Mouse (Mus musculus): ENCODE measurements at regions not wholly inside any gene's neighbourhood (a gene's known extent, or its start where the extent isn't known, plus 50 kb on each side); places are given as distances from the start of the nearest gene placed in this dataset.
A peak's percentile ranks its signal among the peaks of the same experiment; 100 is the strongest.
"Not testable (repeated sequence)": the region's sequence is repeated elsewhere in the genome, so short reads cannot be mapped to it uniquely, and the experiment has no call there.

DNA sequence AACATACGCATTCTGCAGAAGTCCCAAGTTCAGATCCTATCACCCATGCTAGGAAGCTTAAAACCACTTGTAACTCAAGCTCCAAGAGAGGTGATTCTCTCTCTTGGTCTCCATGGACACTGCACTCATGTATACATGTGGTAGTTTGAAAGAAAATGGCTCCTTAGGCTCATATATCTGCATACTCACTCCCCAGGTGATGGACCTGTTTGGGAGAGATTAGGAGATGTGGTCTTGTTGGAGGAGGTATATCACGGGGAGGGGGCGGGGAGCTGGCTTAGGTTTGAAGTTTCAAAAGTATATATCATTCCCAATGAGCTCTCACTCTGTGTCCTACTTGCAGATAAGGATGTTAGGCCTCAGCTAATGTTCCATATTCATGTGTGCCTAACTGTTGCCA is 103.9 kb upstream of the Tbl1x start:
- H3K27me3 ChIP-seq (ENCODE audit: insufficient read depth, low read length) = no peaks in the 10 kb centered on the region
- H3K9me3 ChIP-seq (ENCODE audit: low read length) = no peaks in the 10 kb centered on the region
- H3K27ac ChIP-seq (ENCODE audit: low read length) = no peak overlapping the region
- no peaks in the 10 kb centered on the region for H3K4me1 ChIP-seq (ENCODE audit: insufficient read depth, low read length)
- no peak overlapping the region for H3K9ac ChIP-seq (replicated peaks; ENCODE audit: low read length)
- H3K4me3 ChIP-seq (ENCODE audit: low read length) = no peak overlapping the region
- WGBS = 87% methylated on average over 3 of the region's 3 CpGs
- H3K36me3 ChIP-seq (ENCODE audit: insufficient read depth, low read length) = no peaks in the 10 kb centered on the region
- no peak overlapping the region for H3K4me2 ChIP-seq (replicated peaks; ENCODE audit: low read depth, low read length)
- ATAC-seq (ENCODE audit: low FRiP score, low TSS enrichment) = no peak

GRCm38 (mm10) chrX:77407925-77408324 is 102.9 kb upstream of the Tbl1x start:
- no peak for ATAC-seq (ENCODE audit: low FRiP score, low TSS enrichment)
- H3K36me3 ChIP-seq (ENCODE audit: insufficient read depth, low read length) = no peaks in the 10 kb centered on the region
- H3K4me2 ChIP-seq (replicated peaks; ENCODE audit: low read depth, low read length) = no peak overlapping the region
- no peaks in the 10 kb centered on the region for H3K4me1 ChIP-seq (ENCODE audit: insufficient read depth, low read length)
- H3K9me3 ChIP-seq (ENCODE audit: low read length) = no peaks in the 10 kb centered on the region
- H3K27ac ChIP-seq (ENCODE audit: low read length) = no peak overlapping the region
- H3K4me3 ChIP-seq (ENCODE audit: low read length) = no peak overlapping the region
- H3K27me3 ChIP-seq (ENCODE audit: insufficient read depth, low read length) = no peaks in the 10 kb centered on the region
- no peak overlapping the region for H3K9ac ChIP-seq (replicated peaks; ENCODE audit: low read length)
- WGBS = 58% methylated on average over 3 of the region's 3 CpGs

DNA sequence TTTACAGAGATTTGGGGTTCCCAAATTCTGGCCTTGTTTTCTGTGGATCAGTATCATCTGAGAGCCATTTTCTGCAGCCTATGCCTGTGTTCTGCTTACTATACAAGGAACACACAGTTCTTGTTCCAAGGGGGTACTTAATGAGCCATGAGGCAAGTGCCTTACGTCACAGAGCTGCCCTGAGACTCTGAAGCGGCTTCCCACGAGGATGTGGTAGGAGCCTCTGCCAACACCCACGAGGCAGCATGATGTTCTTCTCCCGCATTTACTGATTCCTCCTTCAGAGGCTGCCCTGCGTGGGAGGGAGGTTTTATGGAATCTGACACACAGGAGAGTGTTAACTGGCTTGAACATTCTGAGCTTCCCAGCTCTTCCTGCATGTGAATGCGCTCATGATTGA is 101.4 kb upstream of the Tbl1x start:
- no peak overlapping the region for H3K9ac ChIP-seq (replicated peaks; ENCODE audit: low read length)
- WGBS = 50% methylated on average over 7 of the region's 7 CpGs
- no peak overlapping the region for H3K27ac ChIP-seq (ENCODE audit: low read length)
- no peak overlapping the region for H3K4me2 ChIP-seq (replicated peaks; ENCODE audit: low read depth, low read length)
- no peaks in the 10 kb centered on the region for H3K36me3 ChIP-seq (ENCODE audit: insufficient read depth, low read length)
- peak; percentile 77 for ATAC-seq (ENCODE audit: low FRiP score, low TSS enrichment)
- H3K9me3 ChIP-seq (ENCODE audit: low read length) = no peaks in the 10 kb centered on the region
- H3K27me3 ChIP-seq (ENCODE audit: insufficient read depth, low read length) = no peaks in the 10 kb centered on the region
- H3K4me3 ChIP-seq (ENCODE audit: low read length) = no peak overlapping the region
- no peaks in the 10 kb centered on the region for H3K4me1 ChIP-seq (ENCODE audit: insufficient read depth, low read length)

GRCm38 (mm10) chrX:77410812-77411211 is 100.0 kb upstream of the Tbl1x start:
- Histone ChIP-seq H3K27me3 (ENCODE audit: insufficient read depth, low read length) (no peaks in the 10 kb centered on the region), H3K27ac (ENCODE audit: low read length) (no peak overlapping the region), H3K4me3 (ENCODE audit: low read length) (no peak overlapping the region), H3K9ac (replicated peaks; ENCODE audit: low read length) (no peak overlapping the region), H3K4me2 (replicated peaks; ENCODE audit: low read depth, low read length) (no peak overlapping the region), H3K9me3 (ENCODE audit: low read length) (no peaks in the 10 kb centered on the region), H3K36me3 (ENCODE audit: insufficient read depth, low read length) (no peaks in the 10 kb centered on the region), H3K4me1 (ENCODE audit: insufficient read depth, low read length) (no peaks in the 10 kb centered on the region)
- ATAC-seq (ENCODE audit: low FRiP score, low TSS enrichment) = no peak

GRCm38 (mm10) chrX:77414156-77414555 is 96.7 kb upstream of the Tbl1x start:
- no peak for ATAC-seq (ENCODE audit: low FRiP score, low TSS enrichment)
- Histone ChIP-seq H3K9ac (replicated peaks; ENCODE audit: low read length) (no peak overlapping the region), H3K27me3 (ENCODE audit: insufficient read depth, low read length) (no peaks in the 10 kb centered on the region), H3K9me3 (ENCODE audit: low read length) (no peaks in the 10 kb centered on the region), H3K27ac (ENCODE audit: low read length) (0 out of 2 replicates have a peak overlapping the region, but pooled peaks have one; percentile 24), H3K4me3 (ENCODE audit: low read length) (no peak overlapping the region), H3K4me2 (replicated peaks; ENCODE audit: low read depth, low read length) (no peak overlapping the region), H3K36me3 (ENCODE audit: insufficient read depth, low read length) (no peaks in the 10 kb centered on the region), H3K4me1 (ENCODE audit: insufficient read depth, low read length) (no peaks in the 10 kb centered on the region)

DNA sequence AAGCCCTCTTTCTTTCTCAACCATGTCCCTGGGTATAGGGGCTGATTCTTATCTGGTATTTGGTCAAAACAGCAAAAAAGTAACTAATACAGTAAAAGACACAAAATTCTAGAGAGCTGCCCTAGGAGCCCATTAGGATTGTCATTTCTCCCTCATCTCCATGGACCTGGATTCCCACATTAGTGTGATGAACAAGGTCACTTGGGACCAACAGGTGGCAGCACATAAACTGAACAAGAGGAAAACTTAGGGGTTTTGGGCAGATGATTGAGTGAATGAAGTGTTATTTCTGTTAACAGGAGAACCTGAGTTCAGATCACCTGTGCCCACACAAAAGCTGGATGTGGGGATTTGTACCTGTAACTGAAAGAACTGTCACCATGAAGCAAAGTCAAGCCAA is 93.0 kb upstream of the Tbl1x start:
- Histone ChIP-seq H3K9me3 (ENCODE audit: low read length) (no peaks in the 10 kb centered on the region), H3K9ac (replicated peaks; ENCODE audit: low read length) (no peak overlapping the region)
- no peak for ATAC-seq (ENCODE audit: low FRiP score, low TSS enrichment)

GRCm38 (mm10) chrX:77422206-77422605 is 88.6 kb upstream of the Tbl1x start:
- no peaks in the 10 kb centered on the region for H3K27me3 ChIP-seq (ENCODE audit: insufficient read depth, low read length)
- H3K9ac ChIP-seq (replicated peaks; ENCODE audit: low read length) = no peak overlapping the region
- no peaks in the 10 kb centered on the region for H3K9me3 ChIP-seq (ENCODE audit: low read length)
- H3K4me3 ChIP-seq (ENCODE audit: low read length) = no peak overlapping the region
- H3K4me1 ChIP-seq (ENCODE audit: insufficient read depth, low read length) = no peaks in the 10 kb centered on the region
- WGBS = 38% methylated on average over 2 of the region's 2 CpGs
- H3K4me2 ChIP-seq (replicated peaks; ENCODE audit: low read depth, low read length) = no peak overlapping the region
- H3K36me3 ChIP-seq (ENCODE audit: insufficient read depth, low read length) = no peaks in the 10 kb centered on the region
- ATAC-seq (ENCODE audit: low FRiP score, low TSS enrichment) = no peak
- no peak overlapping the region for H3K27ac ChIP-seq (ENCODE audit: low read length)

More for the DNA sequence above, 93.0 kb upstream of the Tbl1x start:
- Histone ChIP-seq H3K4me2 (replicated peaks; ENCODE audit: low read depth, low read length) (no peak overlapping the region), H3K4me3 (ENCODE audit: low read length) (no peak overlapping the region), H3K27ac (ENCODE audit: low read length) (no peak overlapping the region), H3K4me1 (ENCODE audit: insufficient read depth, low read length) (no peaks in the 10 kb centered on the region), H3K36me3 (ENCODE audit: insufficient read depth, low read length) (no peaks in the 10 kb centered on the region), H3K27me3 (ENCODE audit: insufficient read depth, low read length) (no peaks in the 10 kb centered on the region)

- Histone ChIP-seq H3K9me3 (ENCODE audit: low read length) (no peaks in the 10 kb centered on the region), H3K4me3 (ENCODE audit: low read length) (no peak overlapping the region), H3K36me3 (ENCODE audit: insufficient read depth, low read length) (no peaks in the 10 kb centered on the region), H3K27ac (ENCODE audit: low read length) (no peak overlapping the region), H3K4me1 (ENCODE audit: insufficient read depth, low read length) (no peaks in the 10 kb centered on the region), H3K9ac (replicated peaks; ENCODE audit: low read length) (no peak overlapping the region), H3K27me3 (ENCODE audit: insufficient read depth, low read length) (no peaks in the 10 kb centered on the region), H3K4me2 (replicated peaks; ENCODE audit: low read depth, low read length) (no peak overlapping the region)
- WGBS = 89% methylated on average over 3 of the region's 3 CpGs
- ATAC-seq (ENCODE audit: low FRiP score, low TSS enrichment) = no peak
These were observed 85.8 kb upstream of the Tbl1x start for GRCm38 (mm10) chrX:77424792-77425727.

- not testable (repeated sequence) for H3K4me1 ChIP-seq (ENCODE audit: insufficient read depth, low read length); H3K4me3 ChIP-seq (ENCODE audit: low read length); H3K27me3 ChIP-seq (ENCODE audit: insufficient read depth, low read length); ATAC-seq (ENCODE audit: low FRiP score, low TSS enrichment); H3K36me3 ChIP-seq (ENCODE audit: insufficient read depth, low read length); H3K4me2 ChIP-seq (replicated peaks; ENCODE audit: low read depth, low read length); H3K9ac ChIP-seq (replicated peaks; ENCODE audit: low read length); H3K9me3 ChIP-seq (ENCODE audit: low read length); H3K27ac ChIP-seq (ENCODE audit: low read length)
- WGBS = 72% methylated on average over 3 of the region's 3 CpGs
These were observed 85.1 kb upstream of the Tbl1x start for GRCm38 (mm10) chrX:77425728-77426102.

DNA sequence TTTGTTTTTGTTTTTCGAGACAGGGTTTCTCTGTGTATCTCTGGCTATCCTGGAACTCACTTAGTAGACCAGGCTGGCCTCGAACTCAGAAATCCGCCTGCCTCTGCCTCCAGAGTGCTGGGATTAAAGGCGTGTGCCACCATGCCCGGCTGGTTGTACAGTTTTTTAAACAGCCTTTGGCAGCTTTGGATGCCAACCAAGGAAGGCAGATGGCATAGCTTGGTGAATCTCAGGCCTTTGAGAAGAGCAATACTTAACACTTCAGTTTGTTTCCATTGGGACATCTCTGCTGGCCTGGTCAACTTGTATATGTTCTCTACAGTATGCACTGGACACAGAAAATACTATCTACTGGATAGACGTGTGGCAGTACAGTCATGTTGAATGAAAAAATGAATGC is 84.0 kb upstream of the Tbl1x start:
- not testable (repeated sequence) for H3K4me3 ChIP-seq (ENCODE audit: low read length); H3K4me1 ChIP-seq (ENCODE audit: insufficient read depth, low read length); H3K27ac ChIP-seq (ENCODE audit: low read length); ATAC-seq (ENCODE audit: low FRiP score, low TSS enrichment); H3K36me3 ChIP-seq (ENCODE audit: insufficient read depth, low read length); H3K9ac ChIP-seq (replicated peaks; ENCODE audit: low read length); H3K9me3 ChIP-seq (ENCODE audit: low read length); H3K27me3 ChIP-seq (ENCODE audit: insufficient read depth, low read length); H3K4me2 ChIP-seq (replicated peaks; ENCODE audit: low read depth, low read length)
- WGBS = 91% methylated on average over 6 of the region's 6 CpGs
